Comparison of ENCODE assay signal across 8 mouse cellular contexts in the genomic region with DNA sequence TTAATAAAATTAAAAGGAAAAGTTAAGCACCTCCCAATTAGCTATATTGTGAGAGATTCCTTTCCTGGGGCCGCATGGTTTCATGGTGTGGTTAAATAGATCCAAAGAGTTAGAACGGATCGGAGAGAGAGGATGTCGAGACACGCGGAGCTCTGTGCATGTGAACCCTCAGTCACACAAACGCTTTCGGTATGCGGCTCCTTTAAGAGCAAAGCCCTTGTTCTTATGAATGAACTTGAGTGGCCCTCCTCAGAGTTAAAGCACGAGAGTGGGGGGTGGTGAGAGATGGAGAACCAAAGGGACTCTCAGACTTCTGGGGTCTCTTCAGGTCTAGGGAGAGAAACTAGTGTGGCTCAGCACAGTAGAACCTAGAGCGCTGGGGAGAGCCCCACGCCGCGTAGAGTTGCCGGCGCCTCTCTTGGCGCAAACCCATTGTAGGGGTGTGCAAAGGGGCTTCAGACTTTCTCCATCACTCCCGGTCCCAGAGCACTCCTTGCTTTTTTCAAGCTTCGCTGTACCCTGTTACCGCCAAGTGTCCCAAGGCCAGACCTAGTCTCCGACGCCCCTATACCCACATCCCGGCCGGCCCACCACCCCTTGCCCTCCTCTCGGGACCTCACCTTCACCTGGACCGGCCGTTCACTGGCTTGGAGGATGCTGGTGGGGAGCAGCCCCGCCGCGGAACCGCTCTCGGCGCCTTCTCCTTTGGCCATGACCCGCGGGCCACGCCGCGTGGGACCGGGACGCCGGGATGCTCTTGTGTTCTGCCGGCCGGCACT. TPM values are rescaled to one million over a fixed set of nuclear protein-coding genes. Genes with fewer than 3 reads are reported as not detected.
DNase-seq lines count a peak whose midpoint lies in the region; ATAC-seq and TF ChIP-seq lines count a peak whose summit lies in the region.

No protein-coding gene starts in this region.

- H3K79me2 ChIP-seq in macrophage (ENCODE audit: inconsistent target), result no peaks in the 10 kb centered on the region

- TF ChIP-seq POLR2A in testis, adult 2 months (IDR thresholded peaks at IDR 0.05; ENCODE audit: control insufficient read depth, low read depth, low read length), result no peak

- H3K4me3 ChIP-seq in testis, adult 2 months (ENCODE audit: control insufficient read depth, low read depth, low read length), result peak overlapping the region; percentile 88
- H3K4me3 ChIP-seq in hindbrain, embryonic 13.5 days, result peak overlapping the region; percentile 67
- peak overlapping the region; percentile 16; the same call in 1 of the 2 replicates for H3K4me3 ChIP-seq in macrophage (ENCODE audit: inconsistent target)
- H3K4me3 ChIP-seq in stomach, embryonic 15.5 days (replicated peaks), result peak overlapping the region; percentile 58

- peak overlapping the region; percentile 100 for H3K4me2 ChIP-seq in hindbrain, embryonic 13.5 days
- peak overlapping the region; percentile 100 for H3K4me2 ChIP-seq in stomach, embryonic 15.5 days

- no peaks in the 10 kb centered on the region for H3K9me3 ChIP-seq in hindbrain, embryonic 13.5 days
- no peaks in the 10 kb centered on the region for H3K9me3 ChIP-seq in stomach, embryonic 15.5 days

- 0 out of 2 replicates have a peak overlapping the region, but pooled peaks have one; percentile 30 for H3K27ac ChIP-seq in testis, adult 2 months (ENCODE audit: control insufficient read depth, insufficient read depth, low read depth, low read length)
- peak overlapping the region; percentile 55 for H3K27ac ChIP-seq in hindbrain, embryonic 13.5 days
- no peak overlapping the region for H3K27ac ChIP-seq in macrophage
- H3K27ac ChIP-seq in stomach, embryonic 15.5 days, result peak overlapping the region; percentile 4; the same call in 1 of the 2 replicates

- no peak for TF ChIP-seq CTCF in testis, adult 2 months (IDR thresholded peaks at IDR 0.05; ENCODE audit: control insufficient read depth, insufficient read depth, insufficient replicate concordance, low read depth, low read length)

- ATAC-seq in hindbrain, embryonic 13.5 days (ENCODE audit: low FRiP score), result peak; percentile 45
- ATAC-seq in stomach, embryonic 15.5 days (ENCODE audit: insufficient read depth, low FRiP score, low read depth), result peak; percentile 16

- peak overlapping the region; percentile 80 for H3K9ac ChIP-seq in hindbrain, embryonic 13.5 days
- 0 out of 2 replicates have a peak overlapping the region, but pooled peaks have one; percentile 41 for H3K9ac ChIP-seq in stomach, embryonic 15.5 days

- peaks cover 23% of the 10 kb centered on the region for H3K4me1 ChIP-seq in testis, adult 2 months (ENCODE audit: control insufficient read depth, insufficient read depth, low read length)
- peaks cover 58% of the 10 kb centered on the region for H3K4me1 ChIP-seq in hindbrain, embryonic 13.5 days (replicated peaks)
- peaks cover 26% of the 10 kb centered on the region for H3K4me1 ChIP-seq in stomach, embryonic 15.5 days

- WGBS in hindbrain, embryonic 13.5 days, result under 1% methylated on average over 43 of the region's 43 CpGs
- WGBS in macrophage (ENCODE audit: missing documents), result 4% methylated on average over 42 of the region's 43 CpGs
- WGBS in stomach, embryonic 15.5 days, result under 1% methylated on average over 43 of the region's 43 CpGs

- DNase-seq in adrenal gland, adult 2 months, result peak; percentile 36
- DNase-seq in adrenal gland, postnatal 14 days, result no peak
- no peak for DNase-seq in testis, postnatal 10 days (ENCODE audit: low spot score)
- no peak for DNase-seq in gastrocnemius, adult 18-20 months (ENCODE audit: low spot score)

- H3K36me3 ChIP-seq in testis, adult 2 months (ENCODE audit: control insufficient read depth, insufficient read depth, low read length), result no peaks in the 10 kb centered on the region
- no peaks in the 10 kb centered on the region; the same call in 1 of the 2 replicates for H3K36me3 ChIP-seq in hindbrain, embryonic 13.5 days
- H3K36me3 ChIP-seq in macrophage (ENCODE audit: inconsistent target), result no peaks in the 10 kb centered on the region
- no peaks in the 10 kb centered on the region for H3K36me3 ChIP-seq in stomach, embryonic 15.5 days

- H3K27me3 ChIP-seq in testis, adult 2 months (ENCODE audit: control insufficient read depth, insufficient read depth, low read length), result no peaks in the 10 kb centered on the region
- peaks cover 11% of the 10 kb centered on the region for H3K27me3 ChIP-seq in hindbrain, embryonic 13.5 days
- peaks cover 10% of the 10 kb centered on the region; the same call in 1 of the 2 replicates for H3K27me3 ChIP-seq in stomach, embryonic 15.5 days (replicated peaks)

RNA-seq across cellular contexts. Expression of a gene that starts 0.5 kb away (rescaled TPM):
- 10 to 100 TPM in 1 of 2 experiments, 1 to 10 TPM in 1; 3.7 to 28.5 TPM for total RNA-seq in adrenal gland, adult 2 months (2021)
- 0.46 and 0.62 TPM in 2 replicates for polyA plus RNA-seq in adrenal gland, adult 2 months (2012; rRNA removed)
- total RNA-seq in adrenal gland, postnatal 14 days (2021), result 2.7 and 5.7 TPM in 2 replicates
- polyA plus RNA-seq in testis, adult 2 months (2012; rRNA removed), result 6.9 and 8.7 TPM in 2 replicates
- polyA plus RNA-seq in hindbrain, embryonic 13.5 days (2015; fragmentation: Nextera tagmentation; extraction: Ambion mirVana), result 29.6 and 36.7 TPM in 2 replicates
- total RNA-seq in macrophage (2018; cell fraction: chromatin; rRNA removed), result under 1 TPM in 1 of 26 experiments, not detected in 25; 0.43 TPM
- total RNA-seq in macrophage (2018; cell fraction: cytosol; rRNA removed), result under 1 TPM in 2 of 26 experiments, not detected in 24; 0.05 to 0.07 TPM
- total RNA-seq in macrophage (2018; cell fraction: nucleus; rRNA removed), result under 1 TPM in 3 of 26 experiments, not detected in 23; 0.26 to 0.34 (median 0.29) TPM
- polyA plus RNA-seq in macrophage (2018), result not detected in 3 replicates
- 2.7 and 4.1 TPM in 2 replicates for polyA plus RNA-seq in stomach, embryonic 15.5 days (2015; fragmentation: Nextera tagmentation; extraction: Ambion mirVana)
- under 1 TPM; 0.39 to 0.81 TPM for total RNA-seq in gastrocnemius, adult 18-20 months (2021)

RNA-seq across cellular contexts. Expression of a gene that starts 34.9 kb away (rescaled TPM):
- total RNA-seq in adrenal gland, adult 2 months (2021), result 1 to 10 TPM; 1.6 to 2.6 TPM
- 0.54 and 1.2 TPM in 2 replicates for polyA plus RNA-seq in adrenal gland, adult 2 months (2012; rRNA removed)
- 2.3 and 3.5 TPM in 2 replicates for total RNA-seq in adrenal gland, postnatal 14 days (2021)
- 0.44 and 0.60 TPM in 2 replicates for polyA plus RNA-seq in testis, adult 2 months (2012; rRNA removed)
- polyA plus RNA-seq in hindbrain, embryonic 13.5 days (2015; fragmentation: Nextera tagmentation; extraction: Ambion mirVana), result 75.9 and 77.3 TPM in 2 replicates
- 1 to 10 TPM in 1 of 26 experiments, under 1 TPM in 8, not detected in 17; 0.18 to 1.0 (median 0.74) TPM for total RNA-seq in macrophage (2018; cell fraction: chromatin; rRNA removed)
- 1 to 10 TPM in 1 of 26 experiments, under 1 TPM in 24, not detected in 1; 0.09 to 1.8 (median 0.22) TPM for total RNA-seq in macrophage (2018; cell fraction: cytosol; rRNA removed)
- total RNA-seq in macrophage (2018; cell fraction: nucleus; rRNA removed), result 1 to 10 TPM in 4 of 26 experiments, under 1 TPM in 13, not detected in 9; 0.13 to 2.6 (median 0.54) TPM
- polyA plus RNA-seq in macrophage (2018), result 0.07 to 0.16 TPM (median 0.09 TPM) in 3 replicates
- polyA plus RNA-seq in stomach, embryonic 15.5 days (2015; fragmentation: Nextera tagmentation; extraction: Ambion mirVana), result 20.6 and 21.3 TPM in 2 replicates
- total RNA-seq in gastrocnemius, adult 18-20 months (2021), result under 1 TPM; 0.12 to 0.64 TPM

RNA-seq across cellular contexts. Expression of a gene that starts 55.9 kb away (rescaled TPM):
- total RNA-seq in adrenal gland, adult 2 months (2021), result 10 to 100 TPM; 17.0 to 21.8 TPM
- 3.4 and 4.3 TPM in 2 replicates for polyA plus RNA-seq in adrenal gland, adult 2 months (2012; rRNA removed)
- 19.0 and 25.7 TPM in 2 replicates for total RNA-seq in adrenal gland, postnatal 14 days (2021)
- polyA plus RNA-seq in testis, adult 2 months (2012; rRNA removed), result 1.9 and 2.2 TPM in 2 replicates
- 25.4 and 27.1 TPM in 2 replicates for polyA plus RNA-seq in hindbrain, embryonic 13.5 days (2015; fragmentation: Nextera tagmentation; extraction: Ambion mirVana)
- 10 to 100 TPM in 22 of 26 experiments, 1 to 10 TPM in 4; 4.5 to 37.0 (median 19.7) TPM for total RNA-seq in macrophage (2018; cell fraction: chromatin; rRNA removed)
- 10 to 100 TPM in 6 of 26 experiments, 1 to 10 TPM in 20; 3.1 to 13.2 (median 6.7) TPM for total RNA-seq in macrophage (2018; cell fraction: cytosol; rRNA removed)
- 10 to 100 TPM in 18 of 26 experiments, 1 to 10 TPM in 8; 5.3 to 27.0 (median 16.1) TPM for total RNA-seq in macrophage (2018; cell fraction: nucleus; rRNA removed)
- polyA plus RNA-seq in macrophage (2018), result 5.4 to 8.2 TPM (median 7.6 TPM) in 3 replicates
- 18.3 and 20.4 TPM in 2 replicates for polyA plus RNA-seq in stomach, embryonic 15.5 days (2015; fragmentation: Nextera tagmentation; extraction: Ambion mirVana)
- 1 to 10 TPM; 6.5 to 6.8 TPM for total RNA-seq in gastrocnemius, adult 18-20 months (2021)

Comparison
In these comparisons a context has a peak if more than half of its experiments do, and no peak if none do; other contexts are left out.
1. H3K4me3 ChIP-seq: peak in every context shown above with its lines; median percentile 88 in testis, adult 2 months; 67 in hindbrain, embryonic 13.5 days; 58 in stomach, embryonic 15.5 days; 16 in macrophage.